Mouse (Mus musculus): Measurements from ENCODE around the gene Anks1b.

DNA sequence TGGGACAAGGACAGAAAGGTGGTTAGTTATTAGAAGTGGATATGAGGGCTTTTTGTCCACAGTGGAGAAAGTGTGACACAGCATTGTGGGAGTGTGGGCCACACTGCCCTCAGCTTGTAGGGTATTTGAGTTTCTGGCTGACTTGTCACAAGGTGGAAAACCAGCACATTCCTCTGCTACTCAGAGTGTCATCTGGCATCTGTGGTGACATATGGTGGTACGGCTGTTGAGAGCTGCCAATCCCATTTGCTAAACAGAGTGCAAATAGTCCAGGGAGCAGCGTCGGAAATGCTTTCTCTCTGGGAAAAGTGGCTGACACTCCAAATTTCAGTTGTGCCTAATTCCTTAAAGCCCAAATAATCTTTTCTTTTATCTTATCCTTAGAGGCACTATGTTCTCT, 46.4 kb upstream of the Anks1b start:
- no peak for TF ChIP-seq CTCF (IDR thresholded peaks at IDR 0.05; ENCODE audit: extremely low read depth, insufficient read depth, insufficient read length, insufficient replicate concordance)
- no peak for TF ChIP-seq POLR2A (IDR thresholded peaks at IDR 0.05; ENCODE audit: low read depth, low read length)
